In genomic region chr1:127861900-127862299, GRCm38 (mm10) we compare ENCODE assay signal across 32 mouse cellular contexts. TPM values are rescaled to one million over a fixed set of nuclear protein-coding genes. Genes with fewer than 3 reads are reported as not detected.
"Had no signal": no experiment of that assay in that cellular context is flagged by ENCODE, and none has a peak within 500 bp of the region (broad histone marks: within the 10 kb centered on the region; RNA-seq: fewer than 3 reads in every experiment).

No protein-coding gene starts in this region.

- H3K27ac ChIP-seq: heart, adult 2 months; heart, embryonic 13.5 days; heart, embryonic 15.5 days; hindbrain, embryonic 13.5 days; hindbrain, embryonic 15.5 days; hindbrain, postnatal 0 days; kidney, embryonic 15.5 days; kidney, postnatal 0 days; limb, embryonic 13.5 days; limb, embryonic 15.5 days; liver, embryonic 12.5 days; liver, embryonic 14.5 days had no signal

- DNase-seq: gastrocnemius, postnatal 14 days; gastrocnemius, postnatal 36 days; heart, adult 11 months; heart, adult 2 months; heart, postnatal 14 days; heart, postnatal 36 days; kidney, adult 2 months; kidney, adult 9 months; kidney, postnatal 14 days; kidney, postnatal 36 days; layer of hippocampus, adult 9-11 months; layer of hippocampus, postnatal 36 days; left cerebral cortex, postnatal 4 days; lung, adult 18-20 months had no signal

- H3K4me3 ChIP-seq: heart, adult 2 months; heart, embryonic 13.5 days; heart, embryonic 15.5 days; hindbrain, embryonic 13.5 days; hindbrain, embryonic 15.5 days; kidney, embryonic 15.5 days; limb, embryonic 13.5 days; limb, embryonic 15.5 days; liver, embryonic 12.5 days had no signal

- ATAC-seq: hindbrain, postnatal 0 days; intestine, postnatal 0 days; liver, embryonic 12.5 days had no signal

RNA-seq across cellular contexts. Expression of gene Map3k19, which starts 7.1 kb away (rescaled TPM):
- total RNA-seq: gastrocnemius, postnatal 14 days; gastrocnemius, postnatal 36 days; liver, adult 2 months had no signal
- polyA plus RNA-seq: heart, embryonic 11.5 days; heart, postnatal 0 days; intestine, embryonic 14.5 days; intestine, postnatal 0 days; kidney, embryonic 15.5 days; kidney, postnatal 0 days; limb, embryonic 11.5 days; limb, embryonic 13.5 days; limb, embryonic 15.5 days; liver, embryonic 12.5 days; liver, embryonic 16.5 days had no signal
